Comparison of ENCODE assay signal across 22 mouse cellular contexts in genomic region chr10:122302259-122302658, GRCm38 (mm10).
DNase-seq lines count a peak whose midpoint lies in the region; ATAC-seq lines count a peak whose summit lies in the region.
"Had no signal": no experiment of that assay in that cellular context is flagged by ENCODE, and none has a peak within 500 bp of the region (broad histone marks: within the 10 kb centered on the region; RNA-seq: fewer than 3 reads in every experiment).

No protein-coding gene starts in this region.

- DNase-seq in embryo, embryonic 10 days (ENCODE audit: low spot score) = peak; percentile 40
- DNase-seq in embryo, embryonic 9.5 days (ENCODE audit: extremely low spot score) = no peak
- peak; percentile 61 for DNase-seq in embryonic facial prominence, embryonic 10.5 days (ENCODE audit: low spot score)
- no peak for DNase-seq in right cerebral cortex, postnatal 25 days
- no peak for DNase-seq in spleen, postnatal 36 days (ENCODE audit: low spot score in 2 of 2)
- no peak for DNase-seq in right cerebral cortex, adult 18-20 months
- DNase-seq: adrenal gland, postnatal 14 days; cerebellum, adult 11-12 months; cerebellum, postnatal 14 days; forebrain, postnatal 0 days; gastrocnemius, adult 2 months; gastrocnemius, postnatal 25 days; heart, postnatal 36 days; kidney, adult 11 months had no signal

- peaks cover 13% of the 10 kb centered on the region for H3K4me1 ChIP-seq in embryonic facial prominence, embryonic 10.5 days
- H3K4me1 ChIP-seq in embryonic facial prominence, embryonic 15.5 days = no peaks in the 10 kb centered on the region
- H3K4me1 ChIP-seq in limb, embryonic 12.5 days (replicated peaks) = 0 out of 2 replicates have a peak, but pooled peaks cover 2% of the 10 kb centered on the region
- H3K4me1 ChIP-seq: forebrain, embryonic 13.5 days; heart, embryonic 12.5 days; hindbrain, embryonic 12.5 days had no signal

- no peak overlapping the region for H3K9ac ChIP-seq in embryonic facial prominence, embryonic 15.5 days
- H3K9ac ChIP-seq in limb, embryonic 12.5 days (replicated peaks) = no peak overlapping the region
- H3K9ac ChIP-seq: forebrain, embryonic 13.5 days; forebrain, postnatal 0 days; heart, embryonic 12.5 days; hindbrain, embryonic 12.5 days had no signal

- H3K36me3 ChIP-seq in embryonic facial prominence, embryonic 10.5 days (replicated peaks) = no peaks in the 10 kb centered on the region
- H3K36me3 ChIP-seq in embryonic facial prominence, embryonic 15.5 days = no peaks in the 10 kb centered on the region
- no peaks in the 10 kb centered on the region for H3K36me3 ChIP-seq in limb, embryonic 12.5 days
- H3K36me3 ChIP-seq: heart, embryonic 12.5 days; hindbrain, embryonic 12.5 days had no signal

- no peak overlapping the region for H3K4me3 ChIP-seq in embryonic facial prominence, embryonic 10.5 days
- no peak overlapping the region for H3K4me3 ChIP-seq in embryonic facial prominence, embryonic 15.5 days (replicated peaks)
- H3K4me3 ChIP-seq in limb, embryonic 12.5 days (replicated peaks) = no peak overlapping the region
- H3K4me3 ChIP-seq: forebrain, embryonic 13.5 days; gastrocnemius, adult 2 months; heart, embryonic 12.5 days; hindbrain, embryonic 12.5 days had no signal

- H3K27ac ChIP-seq in embryonic facial prominence, embryonic 10.5 days (replicated peaks) = peak overlapping the region; percentile 51
- no peak overlapping the region for H3K27ac ChIP-seq in embryonic facial prominence, embryonic 15.5 days (replicated peaks)
- no peak overlapping the region for H3K27ac ChIP-seq in limb, embryonic 12.5 days
- H3K27ac ChIP-seq: forebrain, embryonic 13.5 days; gastrocnemius, adult 2 months; hindbrain, embryonic 12.5 days; hindbrain, postnatal 0 days had no signal

- WGBS in embryonic facial prominence, embryonic 10.5 days = 53% methylated on average over 6 of the region's 6 CpGs
- WGBS in embryonic facial prominence, embryonic 15.5 days = 37% methylated on average over 6 of the region's 6 CpGs
- 46% methylated on average over 6 of the region's 6 CpGs for WGBS in limb, embryonic 12.5 days

- H3K9me3 ChIP-seq in embryonic facial prominence, embryonic 10.5 days = no peaks in the 10 kb centered on the region
- H3K9me3 ChIP-seq in embryonic facial prominence, embryonic 15.5 days (replicated peaks) = no peaks in the 10 kb centered on the region
- H3K9me3 ChIP-seq in limb, embryonic 12.5 days = no peaks in the 10 kb centered on the region
- H3K9me3 ChIP-seq: forebrain, embryonic 13.5 days; heart, embryonic 12.5 days; hindbrain, embryonic 12.5 days had no signal

- ATAC-seq in embryonic facial prominence, embryonic 15.5 days (ENCODE audit: insufficient number of reproducible peaks, low FRiP score, low TSS enrichment, low read depth) = 0 out of 2 replicates have a peak, but pooled peaks have one; percentile 54
- 0 out of 2 replicates have a peak, but pooled peaks have one; percentile 52 for ATAC-seq in limb, embryonic 12.5 days (ENCODE audit: insufficient number of reproducible peaks, insufficient read depth, low FRiP score, low TSS enrichment, low read depth)
- ATAC-seq: activated CD4-positive, CD25-positive, alpha-beta regulatory T cell, adult 4 months; forebrain, embryonic 13.5 days; forebrain, postnatal 0 days; hindbrain, postnatal 0 days; Patski had no signal

- no peaks in the 10 kb centered on the region for H3K27me3 ChIP-seq in embryonic facial prominence, embryonic 10.5 days (replicated peaks; ENCODE audit: low read depth, poor library complexity, severe bottlenecking)
- no peaks in the 10 kb centered on the region for H3K27me3 ChIP-seq in embryonic facial prominence, embryonic 15.5 days
- no peaks in the 10 kb centered on the region for H3K27me3 ChIP-seq in limb, embryonic 12.5 days
- H3K27me3 ChIP-seq: forebrain, embryonic 13.5 days; heart, embryonic 12.5 days; hindbrain, embryonic 12.5 days; Patski had no signal

- no peak overlapping the region for H3K4me2 ChIP-seq in embryonic facial prominence, embryonic 15.5 days (replicated peaks)
- no peak overlapping the region for H3K4me2 ChIP-seq in limb, embryonic 12.5 days
- H3K4me2 ChIP-seq: forebrain, embryonic 13.5 days; heart, embryonic 12.5 days; hindbrain, embryonic 12.5 days had no signal

Comparison
In these comparisons a context has a peak if more than half of its experiments do, and no peak if none do; other contexts are left out.
1. DNase-seq: peak in embryo, embryonic 10 days (single experiment) and embryonic facial prominence, embryonic 10.5 days (single experiment); none in embryo, embryonic 9.5 days (single experiment), right cerebral cortex, postnatal 25 days (single experiment), spleen, postnatal 36 days (0 of 2) and right cerebral cortex, adult 18-20 months (single experiment).